Mouse (Mus musculus) liver, postnatal 0 days (tissue): Measurements from ENCODE around the gene Slc16a10.

Experiments
- CTCF ChIP-seq: sonication (generic); IDR thresholded peaks from 2 replicates; pipeline ENCODE4 v1.5.1; 2016; ENCODE audit warnings: antibody characterized with exemption, low read depth
- EP300 ChIP-seq: IDR thresholded peaks from 2 replicates; pipeline ENCODE4 v1.6.1; 2016; ENCODE audit warnings: antibody characterized with exemption, low read depth, mild to moderate bottlenecking

DNA sequence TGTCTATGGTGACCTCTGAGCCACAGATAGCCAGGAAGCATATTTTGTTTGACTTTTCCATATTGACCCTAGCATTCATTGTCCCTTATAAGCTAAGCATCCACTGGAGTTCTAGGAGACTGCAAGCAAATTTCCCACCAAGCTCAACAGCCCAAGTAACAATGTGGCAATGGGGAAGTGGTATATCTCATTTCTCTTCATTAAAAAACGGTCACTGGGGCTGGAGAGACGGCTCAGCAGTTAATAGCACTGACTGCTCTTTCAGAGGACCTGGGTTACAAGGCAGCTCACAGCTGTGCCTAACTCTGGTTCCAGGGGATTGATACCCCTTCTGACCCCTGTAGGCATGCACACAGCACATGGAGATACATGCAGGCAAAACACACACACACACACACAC is 84.4 kb downstream of the Slc16a10 start:
- no peak for TF ChIP-seq CTCF
- no peak for TF ChIP-seq EP300
